Mouse (Mus musculus) liver, adult 2 months (tissue): ENCODE measurements around the gene Dennd1c. TPM values are rescaled to one million over a fixed set of nuclear protein-coding genes. Genes with fewer than 3 reads are reported as not detected.

Experiments used
- DNase-seq: peaks from one replicate; pipeline ENCODE4 v3.0.0-alpha.2; 2011; ENCODE audit warnings: low read depth, low spot score; ENCODE audit errors: extremely low read depth
- H3K27ac ChIP-seq: fragments of 200-500 bp; replicated peaks from 2 replicates; pipeline ENCODE4 v1.5.1; 2012; ENCODE audit warnings: low read depth, mild to moderate bottlenecking, control low read depth, inconsistent platforms, low read length; ENCODE audit not compliant: insufficient read depth
- H3K27me3 ChIP-seq: fragments of 200-500 bp; 2 replicates; pipeline ENCODE4 v1.6.1; 2012; ENCODE audit warnings: mild to moderate bottlenecking, moderate library complexity, low read length, inconsistent platforms; ENCODE audit not compliant: control insufficient read depth, insufficient read depth
- H3K36me3 ChIP-seq: fragments of 200-500 bp; 2 replicates; pipeline ENCODE4 v1.6.1; 2012; ENCODE audit warnings: low read length, inconsistent platforms; ENCODE audit not compliant: control insufficient read depth, insufficient read depth
- H3K4me1 ChIP-seq: fragments of 200-500 bp; 2 replicates; pipeline ENCODE4 v1.6.1; 2011; ENCODE audit warnings: low read length; ENCODE audit not compliant: control insufficient read depth, insufficient read depth
- H3K4me3 ChIP-seq: fragments of 200-500 bp; 2 replicates; pipeline ENCODE4 v1.5.1; 2011; ENCODE audit warnings: low read depth, mild to moderate bottlenecking, control low read depth, low read length, moderate library complexity; ENCODE audit not compliant: insufficient read depth
- H3K79me2 ChIP-seq: fragments of 200-500 bp; 2 replicates; pipeline ENCODE4 v1.6.1; 2012; ENCODE audit warnings: inconsistent platforms, mild to moderate bottlenecking, low read length, moderate library complexity; ENCODE audit not compliant: control insufficient read depth, insufficient read depth
- H3K9ac ChIP-seq: fragments of 200-500 bp; 2 replicates; pipeline ENCODE4 v1.6.1; 2012; ENCODE audit warnings: low read depth, mild to moderate bottlenecking, control low read depth, inconsistent platforms, low read length
- CTCF ChIP-seq: fragments of 200-500 bp; IDR thresholded peaks from 2 replicates; pipeline ENCODE4 v1.5.1; 2011; ENCODE audit warnings: low read depth, low read length, control low read depth
- POLR2A ChIP-seq: fragments of 200-500 bp; IDR thresholded peaks from 2 replicates; pipeline ENCODE4 v1.6.1; 2011; ENCODE audit warnings: low read length, control low read depth; ENCODE audit not compliant: insufficient read depth; ENCODE audit errors: extremely low read depth
- WGBS: fragments of 180-500 bp; shearing (Covaris S2); methylation state at CpG from one replicate; pipeline ENCODE4 v1.1.7; 2018; 5-methylcytosine and 5-hydroxymethylcytosine counted together
- polyA plus RNA-seq: library from polyadenylated mRNA; depleted of rRNA; stranded (reverse); fragments of >200 nt; gene quantifications from 2 replicates; pipeline ENCODE4 v1.2.3, GENCODE M21; 2012
- total RNA-seq: library from RNA; depleted of rRNA; stranded (reverse); fragments of >200 nt; gene quantifications from 2 replicates; pipeline ENCODE4 v1.2.3, GENCODE M21; 2014

Dennd1c gene
- total and polyA plus RNA-seq, 2 experiments: 0.92 to 1.6 TPM

- Histone ChIP-seq H3K4me3 (no peak overlapping the region), H3K36me3 (no peaks in the 10 kb centered on the region), H3K9ac (no peak overlapping the region), H3K27ac (no peak overlapping the region), H3K27me3 (no peaks in the 10 kb centered on the region), H3K79me2 (no peaks in the 10 kb centered on the region), H3K4me1 (no peaks in the 10 kb centered on the region)
- no peak for DNase-seq
- WGBS: 77% methylated on average over 3 of the region's 3 CpGs
- TF ChIP-seq POLR2A (no peak), CTCF (no peak)
These were observed 1.4 kb downstream of the Dennd1c start for GRCm38 (mm10) chr17:57076916-57077315.

GRCm38 (mm10) chr17:57070699-57071098 is 7.6 kb downstream of the Dennd1c start:
- H3K9ac ChIP-seq: no peak overlapping the region
- H3K79me2 ChIP-seq: no peaks in the 10 kb centered on the region
- H3K27me3 ChIP-seq: no peaks in the 10 kb centered on the region
- H3K4me3 ChIP-seq: no peak overlapping the region
- no peak for DNase-seq
- 12% methylated on average over 11 of the region's 11 CpGs for WGBS
- H3K27ac ChIP-seq: no peak overlapping the region
- no peaks in the 10 kb centered on the region for H3K4me1 ChIP-seq
- no peak for TF ChIP-seq CTCF
- no peak for TF ChIP-seq POLR2A
- H3K36me3 ChIP-seq: no peaks in the 10 kb centered on the region

- H3K27me3 ChIP-seq: no peaks in the 10 kb centered on the region
- TF ChIP-seq POLR2A (no peak), CTCF (no peak)
- no peaks in the 10 kb centered on the region for H3K36me3 ChIP-seq
- DNase-seq: no peak
- no peak overlapping the region for H3K27ac ChIP-seq
- no peaks in the 10 kb centered on the region for H3K4me1 ChIP-seq
- no peak overlapping the region for H3K4me3 ChIP-seq
- H3K79me2 ChIP-seq: no peaks in the 10 kb centered on the region
- no peak overlapping the region for H3K9ac ChIP-seq
- 31% methylated on average over 9 of the region's 9 CpGs for WGBS
These were observed 8.0 kb downstream of the Dennd1c start for GRCm38 (mm10) chr17:57070272-57070671.

- H3K4me3 ChIP-seq: no peak overlapping the region
- H3K4me1 ChIP-seq: 0 out of 2 replicates have a peak, but pooled peaks cover 3% of the 10 kb centered on the region
- TF ChIP-seq POLR2A: no peak
- H3K79me2 ChIP-seq: peaks cover 4% of the 10 kb centered on the region; the same call in 1 of the 2 replicates
- WGBS: 79% methylated on average over 5 of the region's 5 CpGs
- H3K27me3 ChIP-seq: no peaks in the 10 kb centered on the region
- no peak overlapping the region for H3K9ac ChIP-seq
- no peak for DNase-seq
- no peaks in the 10 kb centered on the region for H3K36me3 ChIP-seq
- H3K27ac ChIP-seq: no peak overlapping the region
These were observed 11.4 kb downstream of the Dennd1c start for GRCm38 (mm10) chr17:57066908-57067307.

GRCm38 (mm10) chr17:57063031-57063430 is 15.3 kb downstream of the Dennd1c start:
- H3K9ac ChIP-seq: peak overlapping the region; percentile 21; the same call in 1 of the 2 replicates
- H3K36me3 ChIP-seq: no peaks in the 10 kb centered on the region
- no peak for DNase-seq
- no peaks in the 10 kb centered on the region for H3K27me3 ChIP-seq
- H3K4me1 ChIP-seq: peaks cover 10% of the 10 kb centered on the region
- no peak overlapping the region for H3K27ac ChIP-seq
- TF ChIP-seq CTCF (no peak), POLR2A (no peak)
- 26% methylated on average over 8 of the region's 8 CpGs for WGBS
- H3K4me3 ChIP-seq: peak overlapping the region; percentile 43
- peaks cover 4% of the 10 kb centered on the region; the same call in 1 of the 2 replicates for H3K79me2 ChIP-seq

GRCm38 (mm10) chr17:57062548-57062947 is 15.8 kb downstream of the Dennd1c start:
- Histone ChIP-seq H3K27ac (peak overlapping the region; percentile 80), H3K79me2 (peaks cover 4% of the 10 kb centered on the region; the same call in 1 of the 2 replicates), H3K9ac (peak overlapping the region; percentile 83), H3K27me3 (no peaks in the 10 kb centered on the region), H3K4me3 (peak overlapping the region; percentile 78), H3K4me1 (peaks cover 13% of the 10 kb centered on the region), H3K36me3 (no peaks in the 10 kb centered on the region; the same call in 1 of the 2 replicates)
- peak; percentile 27 for DNase-seq
- TF ChIP-seq POLR2A: no peak
- no peak for TF ChIP-seq CTCF
- 1% methylated on average over 22 of the region's 22 CpGs for WGBS
